Mouse (Mus musculus) neural tube, embryonic 15.5 days (tissue): ENCODE results near the gene Sept11. TPM values are rescaled to one million over a fixed set of nuclear protein-coding genes. Genes with fewer than 3 reads are reported as not detected.

Experiments
- ATAC-seq: fragments of 200-750 bp; cut with Nextera tagmentation; 2 replicates; pipeline ENCODE4 v1.8.0; 2017; ENCODE audit warnings: mild to moderate bottlenecking, moderate TSS enrichment, moderate library complexity; ENCODE audit not compliant: low FRiP score
- H3K27ac ChIP-seq: fragments of 300-500 bp; sonication (generic); replicated peaks from 2 replicates; pipeline ENCODE4 v1.5.1; 2015; ENCODE audit warnings: mild to moderate bottlenecking, inconsistent platforms
- H3K27me3 ChIP-seq: fragments of 300-500 bp; sonication (generic); replicated peaks from 2 replicates; pipeline ENCODE4 v1.6.1; 2015; ENCODE audit warnings: inconsistent platforms
- H3K36me3 ChIP-seq: fragments of 300-500 bp; sonication (generic); 2 replicates; pipeline ENCODE4 v1.6.1; 2015; ENCODE audit warnings: inconsistent platforms
- H3K4me1 ChIP-seq: fragments of 300-500 bp; sonication (generic); 2 replicates; pipeline ENCODE4 v1.6.1; 2015; ENCODE audit warnings: inconsistent platforms
- H3K4me2 ChIP-seq: fragments of 300-500 bp; sonication (generic); 2 replicates; pipeline ENCODE4 v1.6.1; 2015; ENCODE audit warnings: inconsistent platforms, mild to moderate bottlenecking, moderate library complexity
- H3K4me3 ChIP-seq: fragments of 300-500 bp; sonication (generic); replicated peaks from 2 replicates; pipeline ENCODE4 v1.5.1; 2015; ENCODE audit warnings: mild to moderate bottlenecking, inconsistent platforms
- H3K9ac ChIP-seq: fragments of 300-500 bp; sonication (generic); replicated peaks from 2 replicates; pipeline ENCODE4 v1.6.1; 2015; ENCODE audit warnings: mild to moderate bottlenecking, inconsistent platforms
- H3K9me3 ChIP-seq: fragments of 300-500 bp; sonication (generic); replicated peaks from 2 replicates; pipeline ENCODE4 v1.6.1; 2016; ENCODE audit warnings: inconsistent platforms
- WGBS: fragments of 180-500 bp; shearing (Covaris S2); methylation state at CpG from one replicate; pipeline ENCODE4 v1.1.7; 2015; ENCODE audit warnings: mixed read lengths; 5-methylcytosine and 5-hydroxymethylcytosine counted together
- polyA plus RNA-seq: library from polyadenylated mRNA; unstranded; fragments of >200 nt; fragmentation: Nextera tagmentation; extraction: Ambion mirVana; gene quantifications from 2 replicates; pipeline ENCODE4 v1.2.1, GENCODE M21; 2015

The Sept11 gene
- polyA plus RNA-seq = 134 and 140 TPM in 2 replicates

DNA sequence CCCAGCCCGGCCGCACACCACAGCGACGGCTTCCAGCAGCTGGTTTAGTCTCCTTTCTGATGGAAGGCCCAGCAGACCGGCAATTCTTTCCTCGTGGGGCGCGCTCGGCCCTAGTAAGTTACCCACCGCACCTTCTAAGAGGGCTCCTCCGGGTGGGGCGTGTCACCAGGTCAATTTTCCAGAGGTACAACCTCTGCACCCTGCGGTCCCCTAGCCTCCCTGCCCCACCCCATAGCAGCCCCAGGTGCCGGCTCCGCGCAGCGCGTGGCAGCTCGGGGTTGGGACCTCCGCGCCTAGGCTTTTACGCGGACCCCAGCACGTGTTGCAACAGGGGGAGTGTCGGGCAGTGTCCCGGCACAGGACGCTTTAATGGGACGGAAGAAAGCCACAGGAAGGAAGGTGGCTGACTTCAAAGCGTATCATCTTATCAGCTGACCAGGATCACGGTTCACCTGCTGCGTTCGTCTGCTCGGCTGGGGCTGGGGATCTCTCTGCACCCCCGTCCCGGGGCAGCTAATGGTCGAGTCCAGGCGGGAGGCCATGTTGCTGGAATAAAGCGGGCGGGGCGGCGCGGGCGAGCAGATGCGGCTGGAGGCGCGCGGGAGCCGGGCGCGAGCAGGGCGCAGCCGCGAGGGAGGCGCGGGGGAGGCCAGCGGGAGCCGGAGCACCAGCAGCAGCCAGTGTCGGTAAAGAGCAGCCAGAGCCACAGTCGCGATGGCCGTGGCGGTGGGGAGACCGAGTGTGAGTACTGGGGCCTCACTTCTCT lies at the start of gene Sept11:
Gene Sept11 (plus strand): TSS at position 581 of the 766 bp plus-strand sequence.
- peak; percentile 93 for ATAC-seq
- under 1% methylated on average over 63 of the region's 63 CpGs for WGBS
- peak within 1 kb of the TSS; percentile 90 for H3K4me3 ChIP-seq
- H3K9me3 ChIP-seq = no peaks in the 10 kb centered on the region
- no peaks in the 10 kb centered on the region for H3K36me3 ChIP-seq
- peak within 1 kb of the TSS; percentile 97 for H3K27ac ChIP-seq
- H3K27me3 ChIP-seq = no peaks in the 10 kb centered on the region
- H3K9ac ChIP-seq = peak within 1 kb of the TSS; percentile 87
- H3K4me2 ChIP-seq = peak within 1 kb of the TSS; percentile 90
- peaks cover 48% of the 10 kb centered on the region for H3K4me1 ChIP-seq

GRCm38 (mm10) chr5:93043688-93044583 lies 49.3 kb upstream of the Sept11 start:
- Histone ChIP-seq H3K27me3 (peaks cover 68% of the 10 kb centered on the region), H3K4me1 (peaks cover 22% of the 10 kb centered on the region), H3K9me3 (no peaks in the 10 kb centered on the region), H3K4me2 (peak overlapping the region; percentile 99), H3K27ac (no peak overlapping the region), H3K9ac (0 out of 2 replicates have a peak overlapping the region, but pooled peaks have one; percentile 50), H3K4me3 (peak overlapping the region; percentile 51), H3K36me3 (no peaks in the 10 kb centered on the region)
- 0 out of 2 replicates have a peak, but pooled peaks have one; percentile 30 for ATAC-seq
- 2% methylated on average over 69 of the region's 69 CpGs for WGBS

DNA sequence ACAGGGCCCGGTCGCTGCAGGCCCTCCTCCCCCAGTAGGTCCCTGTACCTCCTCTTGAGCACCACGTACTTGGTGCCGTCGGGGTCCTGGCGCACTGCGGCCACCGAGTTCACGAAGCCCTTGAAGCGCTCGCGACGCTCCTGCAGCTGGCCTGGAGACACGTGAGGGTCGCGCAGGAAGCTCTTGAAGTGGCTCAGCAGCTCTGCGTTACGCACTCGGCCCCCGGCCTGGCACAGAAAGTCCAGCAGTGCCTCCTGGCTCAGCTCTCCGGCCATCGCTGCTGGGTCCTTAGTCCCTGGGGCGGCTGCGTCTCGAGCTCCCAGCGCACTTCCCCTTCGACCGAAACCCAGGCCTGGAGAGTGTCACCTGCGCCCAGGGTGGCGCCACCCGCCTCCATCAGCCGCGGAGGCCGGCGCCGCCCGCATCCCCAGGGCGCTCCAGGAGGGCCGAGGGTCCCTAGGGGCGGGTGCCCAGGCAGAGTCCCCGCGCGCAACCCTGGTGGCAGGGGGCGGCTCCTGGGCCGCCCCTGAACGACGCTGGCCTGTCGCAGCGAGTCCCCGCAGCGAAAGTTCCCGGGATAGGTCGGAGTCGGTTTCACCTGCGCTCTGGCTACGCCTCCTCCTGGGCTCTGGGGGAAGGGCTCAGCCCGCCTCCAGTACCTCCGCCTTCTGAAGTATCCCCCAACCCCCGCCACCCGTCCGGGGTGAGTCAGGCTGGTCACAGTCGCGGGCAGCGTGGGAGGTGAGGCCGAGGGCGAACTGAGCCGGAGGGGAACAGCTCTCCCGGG lies 48.5 kb upstream of the Sept11 start, which contains the start of gene Sowahb:
Gene Sowahb (minus strand): TSS at position 439 of the 787 bp plus-strand sequence.
- H3K27me3 ChIP-seq = peaks cover 74% of the 10 kb centered on the region
- peak; percentile 58 for ATAC-seq

DNA sequence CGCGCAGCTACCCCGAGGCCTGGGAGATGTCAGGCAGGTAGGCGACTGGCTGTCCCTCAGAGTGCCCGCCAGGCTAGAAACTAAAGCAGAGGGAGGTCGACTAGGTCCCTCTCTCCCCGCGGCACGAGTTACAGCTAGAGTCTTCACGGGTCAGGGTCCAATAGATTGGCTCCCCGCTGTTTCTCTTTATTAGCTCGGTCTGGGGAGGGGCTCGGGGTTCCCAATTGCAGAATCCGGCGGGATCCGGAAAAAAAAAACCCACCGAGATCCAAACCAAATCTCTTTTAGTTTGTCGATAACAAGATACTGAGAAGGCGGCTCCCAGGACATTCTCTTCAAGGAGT lies 47.9 kb upstream of the Sept11 start:
- Histone ChIP-seq H3K4me1 (peaks cover 22% of the 10 kb centered on the region), H3K4me2 (peak overlapping the region; percentile 99), H3K27me3 (peaks cover 69% of the 10 kb centered on the region), H3K9ac (peak overlapping the region; percentile 50), H3K4me3 (peak overlapping the region; percentile 51), H3K9me3 (no peaks in the 10 kb centered on the region), H3K36me3 (no peaks in the 10 kb centered on the region), H3K27ac (no peak overlapping the region)
- ATAC-seq = no peak; the same call in 1 of the 2 replicates
- WGBS = under 1% methylated on average over 18 of the region's 19 CpGs

More for the DNA sequence above, 48.5 kb upstream of the Sept11 start, which contains the start of gene Sowahb:
- Histone ChIP-seq H3K4me3 (peak within 1 kb of the TSS; percentile 51), H3K4me1 (peaks cover 22% of the 10 kb centered on the region), H3K9ac (peak within 1 kb of the TSS; percentile 50), H3K27ac (no peak within 1 kb of the TSS), H3K4me2 (peak within 1 kb of the TSS; percentile 99), H3K36me3 (no peaks in the 10 kb centered on the region), H3K9me3 (no peaks in the 10 kb centered on the region)
- WGBS = under 1% methylated on average over 68 of the region's 68 CpGs

- Histone ChIP-seq H3K27ac (no peak overlapping the region), H3K9me3 (no peaks in the 10 kb centered on the region), H3K9ac (no peak overlapping the region), H3K4me2 (no peak overlapping the region), H3K27me3 (peaks cover 67% of the 10 kb centered on the region), H3K4me3 (no peak overlapping the region), H3K4me1 (peaks cover 22% of the 10 kb centered on the region), H3K36me3 (no peaks in the 10 kb centered on the region)
- 33% methylated on average over 5 of the region's 5 CpGs for WGBS
- ATAC-seq = no peak
These were observed 46.9 kb upstream of the Sept11 start for GRCm38 (mm10) chr5:93046306-93046845.

DNA sequence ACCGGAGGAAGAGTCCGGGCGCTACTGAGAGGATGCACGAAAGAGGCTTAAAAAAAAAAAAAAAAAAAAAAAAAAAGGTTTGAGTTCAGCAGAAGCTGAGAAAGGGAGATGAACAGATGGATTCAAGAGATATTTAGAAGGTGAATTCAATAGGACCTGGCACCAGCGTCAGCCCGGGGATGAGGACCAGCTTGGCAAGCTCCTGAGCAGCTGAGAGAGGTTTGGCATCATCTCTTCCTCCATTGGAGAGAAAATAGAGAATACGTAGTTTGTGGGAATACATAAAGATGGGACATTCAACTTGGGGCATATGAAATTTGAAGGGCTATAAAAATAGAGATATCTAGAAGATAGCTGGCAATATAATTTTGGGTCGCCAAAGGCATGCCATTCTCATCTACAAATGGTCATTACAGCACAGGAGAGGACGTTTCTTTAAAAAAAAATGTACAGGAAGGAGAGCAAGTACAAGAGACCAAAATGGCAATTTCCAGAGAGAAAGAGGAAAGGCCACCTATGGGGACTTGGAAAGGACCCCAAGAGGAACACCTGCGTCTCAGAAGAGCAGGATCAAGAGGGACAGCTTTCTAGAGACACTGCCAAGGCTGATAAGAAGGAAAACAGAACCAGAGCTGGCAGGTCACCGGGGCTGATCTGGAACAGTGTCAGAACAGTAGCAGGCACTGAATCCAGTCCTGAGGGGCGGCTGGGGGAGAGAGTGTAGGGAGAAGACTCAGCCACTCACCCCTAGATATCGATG lies 44.6 kb upstream of the Sept11 start:
- no peak overlapping the region for H3K9ac ChIP-seq
- WGBS = 67% methylated on average over 13 of the region's 13 CpGs
- H3K27me3 ChIP-seq = peaks cover 48% of the 10 kb centered on the region
- H3K27ac ChIP-seq = no peak overlapping the region
- H3K4me1 ChIP-seq = peaks cover 21% of the 10 kb centered on the region
- no peak for ATAC-seq
- no peaks in the 10 kb centered on the region for H3K9me3 ChIP-seq
- no peak overlapping the region for H3K4me3 ChIP-seq
- H3K4me2 ChIP-seq = no peak overlapping the region
- no peaks in the 10 kb centered on the region for H3K36me3 ChIP-seq

- Histone ChIP-seq H3K9me3 (no peaks in the 10 kb centered on the region), H3K4me2 (no peak overlapping the region), H3K27me3 (peaks cover 35% of the 10 kb centered on the region), H3K36me3 (no peaks in the 10 kb centered on the region), H3K4me1 (peaks cover 8% of the 10 kb centered on the region), H3K27ac (no peak overlapping the region), H3K9ac (no peak overlapping the region), H3K4me3 (no peak overlapping the region)
- 86% methylated on average over 1 of the region's 1 CpGs for WGBS
- no peak for ATAC-seq
These were observed 43.3 kb upstream of the Sept11 start for GRCm38 (mm10) chr5:93049971-93050370.

- Histone ChIP-seq H3K27me3 (peaks cover 26% of the 10 kb centered on the region), H3K4me2 (no peak overlapping the region), H3K4me1 (no peaks in the 10 kb centered on the region), H3K27ac (no peak overlapping the region), H3K36me3 (no peaks in the 10 kb centered on the region), H3K9ac (no peak overlapping the region), H3K9me3 (no peaks in the 10 kb centered on the region), H3K4me3 (no peak overlapping the region)
- WGBS = 51% methylated on average over 5 of the region's 5 CpGs
- ATAC-seq = no peak
These were observed 42.2 kb upstream of the Sept11 start for GRCm38 (mm10) chr5:93051041-93051440.

DNA sequence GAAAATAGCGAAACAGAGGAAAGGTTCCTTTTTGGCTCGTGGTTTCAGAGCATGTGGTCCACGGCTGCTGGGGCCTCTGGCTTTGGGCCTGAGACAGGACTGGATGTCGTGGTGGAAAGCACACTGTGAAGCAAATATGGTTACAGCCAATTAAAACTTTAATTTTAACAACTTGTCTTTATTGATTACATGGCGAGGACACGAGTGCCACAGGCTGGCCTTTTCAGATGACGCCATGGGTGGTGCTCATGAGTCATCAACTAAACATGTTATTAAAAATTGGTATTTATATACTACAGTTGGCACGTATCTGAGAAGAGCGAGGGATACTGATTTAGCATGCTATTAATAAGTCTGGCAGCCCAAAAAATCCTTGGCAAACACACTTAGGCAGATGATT lies 41.3 kb upstream of the Sept11 start:
- Histone ChIP-seq H3K36me3 (no peaks in the 10 kb centered on the region), H3K27me3 (peaks cover 17% of the 10 kb centered on the region), H3K4me1 (no peaks in the 10 kb centered on the region), H3K9me3 (no peaks in the 10 kb centered on the region), H3K4me2 (no peak overlapping the region), H3K4me3 (no peak overlapping the region), H3K9ac (no peak overlapping the region), H3K27ac (no peak overlapping the region)
- ATAC-seq = no peak
- 80% methylated on average over 9 of the region's 9 CpGs for WGBS

DNA sequence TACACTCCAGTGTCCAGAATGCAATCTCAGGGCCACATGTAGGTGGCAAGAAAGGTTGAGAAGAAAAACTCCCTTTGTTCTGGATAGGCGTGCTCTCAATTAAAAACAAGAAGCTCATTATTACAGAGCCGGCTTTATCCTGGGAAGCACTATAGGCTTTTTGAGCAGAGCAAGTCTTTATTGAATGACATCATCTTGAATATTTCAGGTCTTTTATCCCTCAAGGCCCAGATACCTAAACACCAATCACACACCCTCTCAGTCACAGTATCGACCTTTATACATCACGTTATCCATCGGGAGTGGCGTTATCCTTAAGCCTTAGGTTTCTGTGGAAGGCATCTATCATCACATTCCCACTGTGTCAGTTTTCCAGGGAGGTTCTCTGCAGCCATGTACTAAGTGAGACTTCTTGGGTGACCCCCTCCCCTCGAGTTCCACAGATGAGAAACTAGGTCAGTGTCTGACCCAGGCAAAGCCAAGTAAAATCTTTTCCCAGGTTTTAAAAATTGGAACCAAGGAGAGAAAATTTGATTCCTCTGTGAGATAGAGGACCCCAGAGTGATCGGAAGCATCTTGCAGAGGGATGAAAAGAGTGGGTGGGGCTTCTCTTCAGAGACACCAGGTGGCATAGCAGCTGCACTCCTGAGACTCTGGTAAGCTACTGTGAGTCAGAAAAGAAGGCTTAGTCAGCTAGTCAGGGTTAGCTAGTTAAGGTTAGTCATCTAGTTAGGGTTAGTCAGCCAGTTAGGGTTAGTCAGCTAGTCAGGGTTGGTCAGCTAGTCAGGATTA lies 39.4 kb upstream of the Sept11 start:
- Histone ChIP-seq H3K27me3 (peaks cover 6% of the 10 kb centered on the region; the same call in 1 of the 2 replicates), H3K9me3 (no peaks in the 10 kb centered on the region), H3K9ac (no peak overlapping the region), H3K4me2 (no peak overlapping the region), H3K4me1 (no peaks in the 10 kb centered on the region), H3K36me3 (no peaks in the 10 kb centered on the region), H3K4me3 (no peak overlapping the region), H3K27ac (no peak overlapping the region)
- 52% methylated on average over 8 of the region's 8 CpGs for WGBS
- ATAC-seq = no peak
